Mouse (Mus musculus): Measurements from ENCODE around the gene Ptgir. TPM values are rescaled to one million over a fixed set of nuclear protein-coding genes. Genes with fewer than 3 reads are reported as not detected.
"Not testable (repeated sequence)": the region's sequence is repeated elsewhere in the genome, so short reads cannot be mapped to it uniquely, and the experiment has no call there.

Gene Ptgir
- total RNA-seq, 1 experiment from 2014 or later, result 0.73 TPM

- ATAC-seq (replicated peaks; ENCODE audit: low read depth, poor library complexity, severe bottlenecking), result peak; percentile 86
Observed at GRCm38 (mm10) chr7:16931968-16932627, 25.8 kb downstream of the Ptgir start.

DNA sequence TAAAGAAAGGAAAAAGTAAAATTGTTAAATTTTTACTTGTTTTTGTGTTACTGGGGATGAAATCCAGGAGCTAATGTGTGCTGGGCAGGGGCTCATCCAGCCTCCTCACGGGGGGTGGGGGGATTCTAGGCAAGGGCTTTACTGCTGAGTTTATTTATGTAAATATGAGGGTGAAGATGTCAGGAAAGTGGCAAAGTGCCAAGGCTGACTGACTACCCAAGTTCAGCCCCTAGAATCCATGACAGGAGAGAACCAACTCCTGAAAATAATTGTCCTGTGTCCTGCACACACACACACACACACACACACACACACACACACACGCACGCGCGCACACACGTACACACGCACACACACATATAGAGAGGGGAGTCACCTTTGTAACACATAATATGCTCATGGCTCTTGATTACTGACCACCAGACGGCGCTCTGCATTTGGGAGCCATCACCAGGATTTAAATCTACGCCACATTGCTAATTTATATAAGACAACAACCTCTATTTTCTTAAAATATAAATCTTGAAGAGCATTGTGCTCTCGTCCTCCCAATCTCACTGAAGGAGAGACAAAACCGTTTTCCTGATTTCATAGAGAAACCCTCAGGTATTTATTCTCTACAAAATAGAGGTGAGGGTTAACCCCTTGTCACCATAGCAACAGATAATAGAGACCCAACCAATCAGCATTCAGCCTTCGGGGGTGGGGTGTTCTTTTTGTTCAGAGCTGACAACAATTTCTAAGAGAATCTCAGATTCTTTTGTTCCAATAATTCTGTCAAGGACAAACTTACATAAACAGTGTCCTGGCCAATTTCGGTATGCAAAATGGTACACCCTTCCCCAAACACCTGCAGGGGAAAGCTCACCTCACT is 26.7 kb downstream of the Ptgir start:
- ATAC-seq (replicated peaks; ENCODE audit: low read depth, poor library complexity, severe bottlenecking), result peak; percentile 55

GRCm38 (mm10) chr7:16937312-16937711 is 31.0 kb downstream of the Ptgir start:
- ATAC-seq (replicated peaks; ENCODE audit: low read depth, poor library complexity, severe bottlenecking), result peak; percentile 56; the same call in 1 of the 2 replicates

- no peak for ATAC-seq (replicated peaks; ENCODE audit: low read depth, poor library complexity, severe bottlenecking)
Observed at GRCm38 (mm10) chr7:16938117-16938791, 32.0 kb downstream of the Ptgir start.

- no peak for ATAC-seq (replicated peaks; ENCODE audit: low read depth, poor library complexity, severe bottlenecking)
Observed at GRCm38 (mm10) chr7:16940292-16940691, 34.0 kb downstream of the Ptgir start.

- no peak for ATAC-seq (replicated peaks; ENCODE audit: low read depth, poor library complexity, severe bottlenecking)
Observed at GRCm38 (mm10) chr7:16942861-16943260, 36.6 kb downstream of the Ptgir start.

DNA sequence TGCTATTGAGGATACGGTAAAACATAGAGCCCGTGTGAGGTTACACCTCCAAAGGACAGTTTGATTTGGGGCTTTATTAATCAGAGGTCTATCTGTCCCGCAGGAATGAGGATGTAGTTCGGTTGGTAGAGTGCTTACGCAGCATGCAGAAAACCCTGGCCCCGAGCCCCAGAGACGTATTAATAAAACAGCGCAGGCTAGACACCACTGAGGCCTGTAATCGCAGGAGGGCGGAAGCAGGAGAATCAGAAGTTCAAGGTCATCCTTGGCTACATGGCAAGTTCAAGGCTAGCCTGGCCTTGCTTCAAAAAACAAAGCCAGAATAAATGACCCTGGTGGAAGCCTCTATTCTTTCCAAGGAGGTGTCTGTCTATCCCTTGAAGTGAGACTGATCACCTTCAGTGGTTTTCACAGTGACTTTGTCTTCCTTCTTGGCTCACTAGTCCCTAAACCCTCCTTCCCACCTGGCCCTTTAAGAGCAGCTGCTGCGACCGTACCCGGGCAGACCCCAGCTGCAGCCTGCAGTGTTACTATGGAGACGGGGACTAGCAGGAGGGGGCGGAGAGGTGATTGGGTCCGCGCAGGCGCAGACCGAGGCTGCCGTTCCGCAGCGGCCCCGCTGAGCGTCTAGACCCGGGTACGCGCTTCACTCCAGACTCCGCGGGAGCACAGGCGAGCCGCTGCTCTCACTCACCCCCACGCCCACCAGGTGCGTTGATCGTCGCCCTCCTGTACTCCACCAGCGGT is 37.9 kb downstream of the Ptgir start, which contains the start of gene Pnmal2:
Gene Pnmal2 (plus strand): TSS at position 622 of the 747 bp plus-strand sequence.
- peak; percentile 75 for ATAC-seq (replicated peaks; ENCODE audit: low read depth, poor library complexity, severe bottlenecking)

GRCm38 (mm10) chr7:16944808-16945315 is 38.6 kb downstream of the Ptgir start:
- no peak for ATAC-seq (replicated peaks; ENCODE audit: low read depth, poor library complexity, severe bottlenecking)

DNA sequence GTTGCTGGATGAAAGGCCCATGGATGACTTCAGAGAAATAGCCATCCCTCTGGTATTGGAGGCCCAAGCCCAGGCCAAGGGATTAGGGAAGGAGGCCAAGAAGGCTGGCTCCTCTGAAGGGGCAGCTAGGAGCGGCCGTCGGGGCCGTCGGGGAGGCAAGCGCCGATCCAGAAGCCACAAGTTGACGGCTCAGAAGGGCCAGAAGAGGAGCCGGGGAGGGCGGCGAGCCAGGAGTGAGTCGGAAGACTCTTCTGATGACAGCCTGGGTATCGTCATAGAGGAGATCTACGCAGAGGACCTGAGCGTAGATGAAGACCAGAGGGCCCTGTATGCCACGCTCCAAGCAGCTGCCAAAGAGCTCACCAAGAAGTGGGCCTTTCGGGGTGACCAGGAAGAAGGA is 39.1 kb downstream of the Ptgir start:
- no peak for ATAC-seq (replicated peaks; ENCODE audit: low read depth, poor library complexity, severe bottlenecking)

DNA sequence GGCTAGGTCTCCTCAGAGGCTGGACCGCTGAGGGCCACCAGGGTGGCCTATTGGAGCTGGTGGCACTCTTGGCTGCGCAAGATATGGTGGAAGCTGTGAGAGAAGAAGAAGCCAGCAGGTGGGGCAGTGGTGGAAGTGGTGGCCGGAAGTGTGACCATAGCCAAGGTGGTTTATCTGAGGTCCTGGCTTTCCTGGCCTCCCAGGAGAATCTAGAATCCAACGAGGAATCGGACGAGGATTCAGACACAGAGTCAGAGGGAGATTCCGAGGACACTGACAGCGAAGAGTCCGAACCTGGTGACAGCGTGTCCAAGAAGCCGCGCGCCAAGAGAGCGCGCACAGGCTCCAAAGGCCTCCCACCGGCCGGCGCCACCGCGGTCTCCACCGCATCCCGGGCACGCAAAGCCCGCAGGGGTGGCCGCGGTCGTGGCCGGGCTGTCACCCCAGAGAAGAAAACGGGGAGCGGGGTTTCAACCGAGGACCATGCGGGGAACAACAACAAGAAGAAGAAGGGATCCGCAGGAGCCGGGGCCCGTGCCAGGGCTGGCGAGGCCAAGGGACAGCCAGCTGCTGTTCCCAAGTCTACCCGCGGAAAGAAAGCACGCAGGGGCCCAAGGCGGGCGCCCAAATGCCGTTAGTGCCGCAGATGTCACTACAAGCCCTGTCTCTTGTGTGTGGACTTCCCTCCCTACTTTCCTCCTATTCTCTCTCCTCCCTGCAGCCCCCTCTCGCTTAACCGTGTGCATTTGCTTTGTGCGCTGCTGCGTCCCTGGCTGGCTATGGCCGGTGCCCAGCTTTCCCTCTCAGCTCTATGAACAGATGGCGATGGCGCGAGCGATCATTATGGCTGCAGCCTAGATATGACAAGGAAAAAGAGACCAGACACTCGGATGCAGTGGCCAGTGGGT is 40.4 kb downstream of the Ptgir start:
- ATAC-seq (replicated peaks; ENCODE audit: low read depth, poor library complexity, severe bottlenecking), result no peak

GRCm38 (mm10) chr7:16947349-16947895 is 41.1 kb downstream of the Ptgir start:
- no peak for ATAC-seq (replicated peaks; ENCODE audit: low read depth, poor library complexity, severe bottlenecking)

- no peak for ATAC-seq (replicated peaks; ENCODE audit: low read depth, poor library complexity, severe bottlenecking)
Observed at GRCm38 (mm10) chr7:16947959-16948361, 41.7 kb downstream of the Ptgir start.

DNA sequence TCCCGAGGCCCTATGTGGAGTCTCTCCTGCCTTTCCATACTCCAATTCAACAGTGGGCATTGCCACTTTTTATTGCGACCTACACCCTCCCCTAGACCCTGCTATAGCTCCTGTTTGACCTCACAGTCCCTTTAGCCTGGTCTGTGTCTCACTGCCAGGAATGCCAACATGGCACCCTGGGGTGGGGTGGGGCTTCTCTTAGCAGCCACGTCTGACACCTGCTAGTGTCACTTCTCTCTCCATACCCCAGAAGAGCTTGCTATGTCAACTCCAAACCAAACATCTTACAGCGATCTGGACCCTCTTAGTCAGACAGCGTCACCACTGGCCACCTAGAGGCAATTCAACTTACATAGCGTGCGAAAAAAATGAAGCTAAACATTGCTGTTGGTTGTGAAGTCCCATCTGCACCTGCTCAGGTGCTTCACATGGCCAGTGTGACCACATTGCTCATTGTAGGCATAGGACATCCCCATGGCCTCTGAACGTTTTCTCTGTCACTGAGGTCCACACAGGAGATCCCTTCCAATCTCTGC is 42.7 kb downstream of the Ptgir start:
- no peak for ATAC-seq (replicated peaks; ENCODE audit: low read depth, poor library complexity, severe bottlenecking)

- ATAC-seq (replicated peaks; ENCODE audit: low read depth, poor library complexity, severe bottlenecking), result peak; percentile 70
Observed at GRCm38 (mm10) chr7:16949908-16950841, 43.9 kb downstream of the Ptgir start.

GRCm38 (mm10) chr7:16950861-16951635 is 44.8 kb downstream of the Ptgir start:
- peak; percentile 89 for ATAC-seq (replicated peaks; ENCODE audit: low read depth, poor library complexity, severe bottlenecking)

- ATAC-seq (replicated peaks; ENCODE audit: low read depth, poor library complexity, severe bottlenecking), result not testable (repeated sequence)
Observed at GRCm38 (mm10) chr7:16953776-16954175, 47.5 kb downstream of the Ptgir start.

Measured in common myeloid progenitor, adult 5-6 weeks (primary cell).